Mouse (Mus musculus): ENCODE data around the gene Commd1.

DNA sequence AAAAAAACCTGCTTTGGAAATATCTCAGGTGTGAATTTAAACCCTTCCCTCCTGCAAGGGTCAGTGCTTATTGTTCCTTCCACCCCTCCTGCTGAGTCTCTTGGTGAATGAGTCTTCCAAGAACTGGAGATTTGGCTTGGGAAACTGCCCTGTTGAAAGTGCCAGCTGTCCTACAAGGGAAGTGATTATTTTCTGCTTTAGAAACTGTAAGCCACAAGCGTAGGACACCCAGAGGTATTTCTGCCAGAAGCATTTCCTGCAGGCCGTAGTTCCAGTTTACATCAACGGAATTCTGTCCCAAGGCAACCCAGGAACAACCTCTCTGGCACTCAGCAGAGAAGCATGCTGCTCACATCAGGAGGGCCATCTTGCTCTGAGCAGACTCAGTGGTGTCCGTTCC is 108.8 kb downstream of the Commd1 start:
- TF ChIP-seq CTCF (IDR thresholded peaks at IDR 0.05; ENCODE audit: insufficient read depth, low read depth, low read length) (no peak), POLR2A (IDR thresholded peaks at IDR 0.05; ENCODE audit: insufficient read depth, low read depth, low read length) (no peak)

Measured in olfactory bulb, adult 2 months (tissue).